Mouse (Mus musculus) B cell, adult 2 months (primary cell): ENCODE results near the gene Olfr655.
A peak's percentile ranks its signal among the peaks of the same experiment; 100 is the strongest.

Experiments used
- DNase-seq, 2 experiments: peaks; one replicate each; pipeline ENCODE4 v3.0.0; 2022

Gene Olfr655

GRCm38 (mm10) chr7:104601679-104602078, at the start of gene Olfr655:
Gene Olfr655 (minus strand): TSS chr7:104601779.
- DNase-seq: no peak

- peak; percentile 43 to 52 for DNase-seq
Observed at GRCm38 (mm10) chr7:104646841-104647482, 45.4 kb upstream of the Olfr655 start, which contains the start of gene Olfr658. Gene Olfr658 (minus strand): TSS chr7:104647305.

GRCm38 (mm10) chr7:104624494-104624893, 22.9 kb upstream of the Olfr655 start, which contains the start of gene Olfr657:
Gene Olfr657 (plus strand): TSS chr7:104624794.
- DNase-seq: no peak

GRCm38 (mm10) chr7:104613655-104614054, 12.1 kb upstream of the Olfr655 start, which contains the start of gene Olfr656:
Gene Olfr656 (plus strand): TSS chr7:104613955.
- no peak for DNase-seq

- DNase-seq: no peak
Observed at GRCm38 (mm10) chr7:104604727-104605126, 3.1 kb upstream of the Olfr655 start.

GRCm38 (mm10) chr7:104603173-104603572, 1.6 kb upstream of the Olfr655 start:
- peak; percentile 81 for DNase-seq

- DNase-seq: no peak
Observed at GRCm38 (mm10) chr7:104588274-104588673, 13.3 kb downstream of the Olfr655 start.

- DNase-seq: no peak
Observed at GRCm38 (mm10) chr7:104586725-104587124, 14.9 kb downstream of the Olfr655 start, which contains the start of gene Olfr654. Gene Olfr654 (plus strand): TSS chr7:104587025.

GRCm38 (mm10) chr7:104581429-104581828, 20.1 kb downstream of the Olfr655 start:
- no peak for DNase-seq

- DNase-seq: no peak
Observed at GRCm38 (mm10) chr7:104580846-104581245, 20.7 kb downstream of the Olfr655 start.

- no peak for DNase-seq
Observed at GRCm38 (mm10) chr7:104577014-104577413, 24.6 kb downstream of the Olfr655 start, which contains the start of gene Olfr653. Gene Olfr653 (plus strand): TSS chr7:104577314.

- DNase-seq: no peak
Observed at GRCm38 (mm10) chr7:104560601-104561000, 41.0 kb downstream of the Olfr655 start, which contains the start of gene Olfr652. Gene Olfr652 (plus strand): TSS chr7:104560901.

GRCm38 (mm10) chr7:104552700-104553099, 48.9 kb downstream of the Olfr655 start:
- no peak for DNase-seq

- DNase-seq: no peak
Observed at GRCm38 (mm10) chr7:104549833-104550232, 51.7 kb downstream of the Olfr655 start, which contains the start of gene Olfr651. Gene Olfr651 (plus strand): TSS chr7:104550133.
